Mouse (Mus musculus) hindbrain, postnatal 0 days (tissue): Measurements from ENCODE around the gene Hadhb. TPM values are rescaled to one million over a fixed set of nuclear protein-coding genes. Genes with fewer than 3 reads are reported as not detected.

ENCODE experiments used
- ATAC-seq: fragments of 200-750 bp; cut with Nextera tagmentation; 2 replicates; pipeline ENCODE4 v1.8.0; 2017; ENCODE audit warnings: mild to moderate bottlenecking, moderate TSS enrichment, moderate library complexity
- DNase-seq: peaks from one replicate; pipeline ENCODE4 v3.0.0-alpha.2; 2015; ENCODE audit warnings: low spot score
- H3K27ac ChIP-seq: fragments of 300-500 bp; sonication (generic); 2 replicates; pipeline ENCODE4 v1.5.1; 2014; ENCODE audit warnings: mild to moderate bottlenecking
- H3K27me3 ChIP-seq: fragments of 300-500 bp; sonication (generic); 2 replicates; pipeline ENCODE4 v1.6.1; 2014; ENCODE audit warnings: low read length, mixed read lengths; ENCODE audit not compliant: insufficient read depth
- H3K36me3 ChIP-seq: fragments of 300-500 bp; sonication (generic); 2 replicates; pipeline ENCODE4 v1.6.1; 2014; ENCODE audit warnings: low read length, mixed read lengths; ENCODE audit not compliant: insufficient read depth
- H3K4me1 ChIP-seq: fragments of 300-500 bp; sonication (generic); 2 replicates; pipeline ENCODE4 v1.6.1; 2014; ENCODE audit warnings: antibody characterized with exemption, low read length, mixed read lengths; ENCODE audit not compliant: insufficient read depth
- H3K4me2 ChIP-seq: fragments of 300-500 bp; sonication (generic); 2 replicates; pipeline ENCODE4 v1.6.1; 2014; ENCODE audit warnings: low read depth, mild to moderate bottlenecking, low read length, moderate library complexity, mixed read lengths
- H3K4me3 ChIP-seq: fragments of 300-500 bp; sonication (generic); 2 replicates; pipeline ENCODE4 v1.5.1; 2014; ENCODE audit warnings: low read length
- H3K9ac ChIP-seq: fragments of 300-500 bp; sonication (generic); replicated peaks from 2 replicates; pipeline ENCODE4 v1.6.1; 2014; ENCODE audit warnings: mild to moderate bottlenecking, low read length, moderate library complexity, mixed read lengths
- H3K9me3 ChIP-seq: fragments of 300-500 bp; sonication (generic); 2 replicates; pipeline ENCODE4 v1.6.1; 2016; ENCODE audit warnings: low read length, mixed read lengths
- CTCF ChIP-seq: IDR thresholded peaks from 2 replicates; pipeline ENCODE4 v1.5.1; 2016; ENCODE audit warnings: antibody characterized with exemption, control low read depth, low read depth
- WGBS: fragments of 180-500 bp; shearing (Covaris S2); extraction: QIAGEN DNeasy Blood & Tissue Kit; methylation state at CpG from one replicate; pipeline ENCODE4 v1.1.7; 2014; 5-methylcytosine and 5-hydroxymethylcytosine counted together
- polyA plus RNA-seq: library from polyadenylated mRNA; unstranded; fragments of >200 nt; fragmentation: Nextera tagmentation; extraction: Ambion mirVana; gene quantifications from 2 replicates; pipeline ENCODE4 v1.2.1, GENCODE M21; 2015
- total RNA-seq: library from RNA; depleted of rRNA; stranded (reverse); fragments of >200 nt; gene quantifications from 2 replicates; pipeline ENCODE4 v1.2.3, GENCODE M21; 2014

Gene Hadhb
- total and polyA plus RNA-seq, 2 experiments from 2014 or later: 59.9 to 68.3 TPM

DNA sequence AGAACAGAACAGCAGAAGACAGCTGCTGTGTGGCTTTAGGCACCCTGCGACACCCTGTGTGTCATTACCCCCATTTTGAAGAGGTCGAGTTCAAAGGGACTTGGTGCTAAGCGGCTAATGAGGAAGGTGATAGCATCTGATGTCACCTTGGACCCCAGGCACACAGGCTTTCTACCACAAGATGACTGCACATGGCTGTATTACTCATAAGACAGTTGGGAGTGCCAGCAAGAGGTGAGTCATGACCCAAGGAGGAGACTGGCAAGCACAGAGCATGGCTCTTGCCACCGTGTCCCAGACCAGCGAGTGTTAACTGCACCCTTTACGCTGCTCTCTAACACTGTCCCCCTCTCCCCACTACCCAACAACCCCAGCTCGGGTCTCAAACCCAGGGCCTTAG is 28.3 kb upstream of the Hadhb start:
- no peak overlapping the region for H3K4me2 ChIP-seq
- no peak overlapping the region for H3K27ac ChIP-seq
- no peaks in the 10 kb centered on the region for H3K4me1 ChIP-seq
- H3K36me3 ChIP-seq: peaks cover 58% of the 10 kb centered on the region; the same call in 1 of the 2 replicates
- H3K4me3 ChIP-seq: no peak overlapping the region
- ATAC-seq (no peak), DNase-seq (no peak)
- no peak for TF ChIP-seq CTCF
- H3K9me3 ChIP-seq: no peaks in the 10 kb centered on the region
- no peak overlapping the region for H3K9ac ChIP-seq
- WGBS: 87% methylated on average over 7 of the region's 7 CpGs
- H3K27me3 ChIP-seq: no peaks in the 10 kb centered on the region

DNA sequence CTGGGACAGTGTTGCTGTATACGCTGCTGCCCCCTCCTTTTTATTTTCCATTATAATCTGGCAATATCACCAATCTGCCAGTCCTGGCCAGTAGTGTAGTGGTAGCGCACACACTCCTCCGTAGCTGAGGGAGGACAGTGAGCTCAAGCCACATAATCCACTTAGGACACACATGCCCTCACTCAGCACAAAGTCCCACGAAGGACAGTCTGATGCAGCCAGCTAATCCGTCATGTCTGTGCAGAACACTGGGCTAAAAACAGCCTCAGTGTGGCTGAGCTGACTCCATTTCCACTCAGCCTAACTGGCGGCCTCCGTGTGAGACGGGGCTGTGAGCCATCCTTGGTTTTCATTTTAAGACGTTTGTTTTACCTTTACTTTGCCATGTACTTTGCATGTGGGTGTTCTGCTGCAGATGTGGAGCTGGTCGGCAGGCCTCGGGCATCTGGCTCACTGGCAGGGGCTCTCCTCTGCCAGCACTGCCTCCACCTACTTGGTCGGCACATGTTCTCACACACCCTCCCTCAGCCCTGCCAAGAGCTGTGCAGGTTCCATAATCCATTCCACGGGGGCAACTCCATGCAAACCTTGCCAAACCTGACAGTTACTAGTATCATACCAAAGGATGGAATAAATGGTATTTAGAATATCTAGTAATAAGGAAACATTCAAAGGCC is 27.0 kb upstream of the Hadhb start:
- no peak overlapping the region for H3K9ac ChIP-seq
- 90% methylated on average over 13 of the region's 13 CpGs for WGBS
- H3K4me1 ChIP-seq: no peaks in the 10 kb centered on the region
- DNase-seq (no peak), ATAC-seq (no peak)
- no peak overlapping the region for H3K4me2 ChIP-seq
- no peaks in the 10 kb centered on the region for H3K27me3 ChIP-seq
- TF ChIP-seq CTCF: no peak
- peaks cover 54% of the 10 kb centered on the region for H3K36me3 ChIP-seq
- no peaks in the 10 kb centered on the region for H3K9me3 ChIP-seq
- H3K27ac ChIP-seq: no peak overlapping the region
- no peak overlapping the region for H3K4me3 ChIP-seq

DNA sequence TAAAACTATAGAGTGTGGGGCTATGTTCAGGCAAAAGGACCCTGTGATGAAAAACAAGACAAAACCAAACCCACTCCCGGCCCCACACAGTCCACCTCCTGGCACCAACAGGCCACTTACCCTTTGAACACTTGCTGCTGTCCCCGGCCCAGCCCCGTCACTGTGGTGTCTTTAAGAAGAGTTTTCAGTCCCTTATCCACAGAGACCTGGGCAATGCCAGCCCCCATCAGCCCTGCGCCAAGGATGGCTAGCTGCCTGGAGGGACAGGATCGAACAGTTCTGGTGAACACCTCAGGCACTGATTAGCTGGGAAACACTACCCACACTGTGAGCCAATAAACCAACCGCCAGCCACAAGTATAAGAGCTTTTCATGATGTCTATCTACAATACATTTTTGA is 26.4 kb upstream of the Hadhb start:
- TF ChIP-seq CTCF: no peak
- no peak overlapping the region for H3K9ac ChIP-seq
- ATAC-seq (no peak), DNase-seq (no peak)
- no peak overlapping the region for H3K4me2 ChIP-seq
- no peaks in the 10 kb centered on the region for H3K27me3 ChIP-seq
- no peak overlapping the region for H3K4me3 ChIP-seq
- H3K9me3 ChIP-seq: no peaks in the 10 kb centered on the region
- no peaks in the 10 kb centered on the region for H3K4me1 ChIP-seq
- 89% methylated on average over 6 of the region's 6 CpGs for WGBS
- H3K27ac ChIP-seq: no peak overlapping the region
- peaks cover 58% of the 10 kb centered on the region for H3K36me3 ChIP-seq

DNA sequence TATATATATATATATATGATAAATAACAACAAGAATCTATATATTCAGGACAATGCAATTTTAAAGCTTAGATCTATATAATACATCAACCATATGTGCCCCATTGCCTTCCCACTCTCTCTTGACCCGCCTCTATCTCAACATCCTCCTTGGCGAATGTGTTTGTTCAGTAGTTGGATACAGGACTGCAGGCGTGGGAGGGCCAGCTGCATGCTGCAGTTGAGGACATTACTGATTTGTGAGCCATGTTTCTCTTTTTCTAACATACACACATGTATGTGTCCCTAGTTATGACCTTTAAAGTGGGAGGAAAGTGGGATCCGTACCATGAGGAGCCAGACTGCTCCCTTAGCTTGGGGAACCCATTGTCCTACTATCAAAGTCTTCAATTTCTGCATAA is 23.8 kb upstream of the Hadhb start:
- Histone ChIP-seq H3K4me2 (no peak overlapping the region), H3K27ac (no peak overlapping the region), H3K4me1 (no peaks in the 10 kb centered on the region), H3K36me3 (peaks cover 71% of the 10 kb centered on the region), H3K9me3 (no peaks in the 10 kb centered on the region), H3K9ac (no peak overlapping the region), H3K27me3 (no peaks in the 10 kb centered on the region), H3K4me3 (no peak overlapping the region)
- TF ChIP-seq CTCF: no peak
- ATAC-seq (no peak), DNase-seq (no peak)
- WGBS: 93% methylated on average over 4 of the region's 4 CpGs

DNA sequence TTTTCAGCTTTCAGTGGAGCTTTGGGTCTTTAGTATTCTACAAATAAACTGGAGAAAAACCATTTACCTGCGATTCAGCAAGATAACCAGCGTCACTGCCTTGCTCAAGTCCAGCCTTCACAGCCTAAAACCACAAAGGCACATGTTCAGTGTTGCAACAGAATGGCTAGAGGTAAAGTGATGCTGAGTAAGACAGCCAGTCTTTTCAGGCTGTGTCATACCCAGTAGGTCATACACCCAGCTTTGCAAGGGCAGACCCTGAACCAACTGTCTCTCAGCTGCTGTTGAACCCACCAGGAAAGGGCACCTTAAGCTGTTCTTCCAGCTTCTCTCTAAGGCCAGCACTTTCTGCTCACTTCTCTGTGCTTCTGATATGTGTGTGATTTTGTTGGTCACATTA is 22.9 kb upstream of the Hadhb start:
- WGBS: 92% methylated on average over 2 of the region's 2 CpGs

DNA sequence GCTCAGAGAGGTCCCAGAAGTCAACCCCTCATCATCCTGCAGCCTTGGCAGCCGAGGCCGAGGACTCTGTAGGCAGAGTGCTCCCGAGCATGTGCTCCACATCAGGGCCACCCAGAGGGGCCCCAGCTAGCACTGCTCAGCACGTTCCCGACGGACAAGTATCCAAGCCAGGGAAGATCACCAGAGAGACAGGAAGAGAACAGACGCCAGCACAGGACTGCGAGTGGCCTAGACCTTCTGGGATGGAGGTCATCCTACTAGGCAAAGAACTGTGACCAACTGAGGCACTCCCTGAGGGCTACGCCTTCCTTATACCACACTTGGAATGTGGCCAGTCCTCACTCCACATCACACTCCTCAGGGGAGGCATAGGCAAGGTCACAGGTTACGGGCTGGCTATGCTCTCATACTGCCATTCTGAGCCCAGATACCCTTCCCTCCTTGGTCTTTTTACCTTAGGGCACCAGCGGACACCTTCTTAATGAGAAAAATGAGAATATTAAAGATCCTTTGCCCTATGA is 19.3 kb upstream of the Hadhb start:
- Histone ChIP-seq H3K9me3 (no peaks in the 10 kb centered on the region), H3K4me1 (no peaks in the 10 kb centered on the region), H3K4me2 (no peak overlapping the region), H3K27me3 (no peaks in the 10 kb centered on the region), H3K9ac (no peak overlapping the region), H3K4me3 (no peak overlapping the region), H3K36me3 (peaks cover 62% of the 10 kb centered on the region), H3K27ac (no peak overlapping the region)
- no peak for TF ChIP-seq CTCF
- no peak for ATAC-seq
- DNase-seq: no peak
- WGBS: 96% methylated on average over 11 of the region's 11 CpGs

More for the DNA sequence above, 22.9 kb upstream of the Hadhb start:
- no peak overlapping the region for H3K4me3 ChIP-seq
- H3K36me3 ChIP-seq: peaks cover 71% of the 10 kb centered on the region
- no peak for TF ChIP-seq CTCF
- H3K4me2 ChIP-seq: no peak overlapping the region
- no peak overlapping the region for H3K27ac ChIP-seq
- H3K9me3 ChIP-seq: no peaks in the 10 kb centered on the region
- H3K27me3 ChIP-seq: no peaks in the 10 kb centered on the region
- ATAC-seq (no peak), DNase-seq (no peak)
- H3K9ac ChIP-seq: no peak overlapping the region
- H3K4me1 ChIP-seq: no peaks in the 10 kb centered on the region

DNA sequence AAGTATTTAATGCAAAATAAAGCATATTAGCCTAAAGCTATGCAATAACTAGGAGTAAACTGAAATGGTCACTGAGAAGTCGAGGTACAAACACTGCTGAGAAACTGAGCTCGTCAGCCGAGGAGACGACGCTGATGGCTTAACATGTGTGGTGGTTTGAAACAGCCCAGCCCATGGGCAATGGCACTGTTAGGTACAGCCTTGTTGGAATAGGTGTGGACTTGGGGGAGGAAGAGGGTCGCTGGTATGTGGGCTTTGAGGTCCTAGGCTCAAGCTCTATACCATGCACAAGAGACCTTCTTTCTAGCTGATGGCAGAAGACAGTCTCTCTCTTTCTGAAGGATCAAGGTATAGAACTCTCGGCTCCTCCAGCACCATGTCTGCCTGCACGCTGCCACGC is 17.8 kb upstream of the Hadhb start:
- 94% methylated on average over 9 of the region's 9 CpGs for WGBS
- H3K36me3 ChIP-seq: peaks cover 61% of the 10 kb centered on the region
- no peak for ATAC-seq
- H3K4me2 ChIP-seq: no peak overlapping the region
- H3K9me3 ChIP-seq: no peaks in the 10 kb centered on the region
- no peak for TF ChIP-seq CTCF
- H3K9ac ChIP-seq: no peak overlapping the region
- no peaks in the 10 kb centered on the region for H3K4me1 ChIP-seq
- H3K27ac ChIP-seq: no peak overlapping the region
- DNase-seq: no peak
- H3K27me3 ChIP-seq: no peaks in the 10 kb centered on the region
- H3K4me3 ChIP-seq: no peak overlapping the region
